In genomic region chr4:106899471-106899870, GRCm38 (mm10) we compare ENCODE assay signal across 25 mouse cellular contexts. TPM values are rescaled to one million over a fixed set of nuclear protein-coding genes. Genes with fewer than 3 reads are reported as not detected.
A peak's percentile ranks its signal among the peaks of the same experiment; 100 is the strongest.
DNase-seq lines count a peak whose midpoint lies in the region; ATAC-seq lines count a peak whose summit lies in the region.
"Had no signal": no experiment of that assay in that cellular context is flagged by ENCODE, and none has a peak within 500 bp of the region (broad histone marks: within the 10 kb centered on the region; RNA-seq: fewer than 3 reads in every experiment).

No protein-coding gene starts in this region.

- no peak for ATAC-seq in midbrain, embryonic 13.5 days
- no peak for ATAC-seq in limb, embryonic 12.5 days (ENCODE audit: insufficient number of reproducible peaks, insufficient read depth, low FRiP score, low TSS enrichment, low read depth)
- ATAC-seq: activated CD4-positive, CD25-positive, alpha-beta regulatory T cell, adult 4 months; CD4-positive, CD25-positive, alpha-beta regulatory T cell, adult 4 months; Patski had no signal

- peak overlapping the region; percentile 13; the same call in 1 of the 2 replicates for H3K27ac ChIP-seq in midbrain, embryonic 10.5 days (replicated peaks)
- no peak overlapping the region for H3K27ac ChIP-seq in midbrain, embryonic 13.5 days
- 0 out of 2 replicates have a peak overlapping the region, but pooled peaks have one; percentile 7 for H3K27ac ChIP-seq in embryonic facial prominence, embryonic 10.5 days (replicated peaks)
- 0 out of 2 replicates have a peak overlapping the region, but pooled peaks have one; percentile 7 for H3K27ac ChIP-seq in limb, embryonic 12.5 days
- H3K27ac ChIP-seq: embryonic facial prominence, embryonic 12.5 days; forebrain, embryonic 13.5 days; forebrain, embryonic 15.5 days had no signal

- WGBS in midbrain, embryonic 10.5 days = 90% methylated on average over 3 of the region's 3 CpGs
- 86% methylated on average over 3 of the region's 3 CpGs for WGBS in midbrain, embryonic 13.5 days
- WGBS in embryonic facial prominence, embryonic 10.5 days = 78% methylated on average over 3 of the region's 3 CpGs
- 72% methylated on average over 3 of the region's 3 CpGs for WGBS in limb, embryonic 12.5 days

- H3K36me3 ChIP-seq in midbrain, embryonic 10.5 days = no peaks in the 10 kb centered on the region
- no peaks in the 10 kb centered on the region for H3K36me3 ChIP-seq in midbrain, embryonic 13.5 days
- H3K36me3 ChIP-seq in embryonic facial prominence, embryonic 10.5 days (replicated peaks) = no peaks in the 10 kb centered on the region
- H3K36me3 ChIP-seq in limb, embryonic 12.5 days = no peaks in the 10 kb centered on the region
- H3K36me3 ChIP-seq: embryonic facial prominence, embryonic 12.5 days; forebrain, embryonic 15.5 days; G1E had no signal

- no peak overlapping the region for H3K4me2 ChIP-seq in midbrain, embryonic 13.5 days (replicated peaks)
- H3K4me2 ChIP-seq in limb, embryonic 12.5 days = no peak overlapping the region
- H3K4me2 ChIP-seq: embryonic facial prominence, embryonic 12.5 days; forebrain, embryonic 13.5 days; forebrain, embryonic 15.5 days had no signal

- peaks cover 35% of the 10 kb centered on the region for H3K27me3 ChIP-seq in midbrain, embryonic 10.5 days (ENCODE audit: low read depth, poor library complexity, severe bottlenecking)
- no peaks in the 10 kb centered on the region for H3K27me3 ChIP-seq in midbrain, embryonic 13.5 days
- H3K27me3 ChIP-seq in embryonic facial prominence, embryonic 10.5 days (replicated peaks; ENCODE audit: low read depth, poor library complexity, severe bottlenecking) = peaks cover 19% of the 10 kb centered on the region; the same call in 1 of the 2 replicates
- H3K27me3 ChIP-seq in limb, embryonic 12.5 days = no peaks in the 10 kb centered on the region
- H3K27me3 ChIP-seq: embryonic facial prominence, embryonic 12.5 days; forebrain, embryonic 13.5 days; forebrain, embryonic 15.5 days; Patski had no signal

- H3K9me3 ChIP-seq in midbrain, embryonic 10.5 days (replicated peaks) = no peaks in the 10 kb centered on the region
- H3K9me3 ChIP-seq in midbrain, embryonic 13.5 days = no peaks in the 10 kb centered on the region
- H3K9me3 ChIP-seq in embryonic facial prominence, embryonic 10.5 days = no peaks in the 10 kb centered on the region
- H3K9me3 ChIP-seq in limb, embryonic 12.5 days = no peaks in the 10 kb centered on the region
- H3K9me3 ChIP-seq: embryonic facial prominence, embryonic 12.5 days; forebrain, embryonic 13.5 days; forebrain, embryonic 15.5 days; G1E had no signal

- no peak overlapping the region for H3K9ac ChIP-seq in midbrain, embryonic 13.5 days (replicated peaks)
- no peak overlapping the region for H3K9ac ChIP-seq in limb, embryonic 12.5 days (replicated peaks)
- H3K9ac ChIP-seq: embryonic facial prominence, embryonic 12.5 days; forebrain, embryonic 13.5 days; forebrain, embryonic 15.5 days; forebrain, postnatal 0 days had no signal

- peak; percentile 12 to 53 for DNase-seq in adrenal gland, adult (ENCODE audit: inconsistent age in 2 of 2, low spot score in 1 of 2)
- no peak for DNase-seq in adrenal gland, postnatal 14 days
- no peak for DNase-seq in midbrain, embryonic 10.5 days (ENCODE audit: low spot score)
- no peak for DNase-seq in embryonic facial prominence, embryonic 10.5 days (ENCODE audit: low spot score)
- no peak for DNase-seq in kidney, postnatal 36 days
- DNase-seq: adrenal gland, adult 2 months; adrenal gland, postnatal 10 days; adrenal gland, postnatal 36 days; B cell, adult 2 months; cerebellum, adult 11-12 months; cerebellum, adult 2 months; cerebellum, adult 9-10 months; cerebellum, postnatal 10 days; cerebellum, postnatal 25 days; embryo, embryonic 11 days had no signal

- no peak overlapping the region for H3K4me3 ChIP-seq in midbrain, embryonic 10.5 days
- H3K4me3 ChIP-seq in midbrain, embryonic 13.5 days (replicated peaks) = no peak overlapping the region
- H3K4me3 ChIP-seq in embryonic facial prominence, embryonic 10.5 days = no peak overlapping the region
- no peak overlapping the region for H3K4me3 ChIP-seq in limb, embryonic 12.5 days (replicated peaks)
- H3K4me3 ChIP-seq: embryonic facial prominence, embryonic 12.5 days; forebrain, embryonic 13.5 days; forebrain, embryonic 15.5 days had no signal

- peaks cover 36% of the 10 kb centered on the region for H3K4me1 ChIP-seq in midbrain, embryonic 10.5 days
- H3K4me1 ChIP-seq in midbrain, embryonic 13.5 days (replicated peaks) = peaks cover 12% of the 10 kb centered on the region; the same call in 1 of the 2 replicates
- peaks cover 34% of the 10 kb centered on the region for H3K4me1 ChIP-seq in embryonic facial prominence, embryonic 10.5 days
- H3K4me1 ChIP-seq in limb, embryonic 12.5 days (replicated peaks) = peaks cover 12% of the 10 kb centered on the region
- H3K4me1 ChIP-seq: embryonic facial prominence, embryonic 12.5 days had no signal

RNA-seq across cellular contexts. Expression of gene Ssbp3, which starts 11.0 kb away (rescaled TPM):
- 60.6 and 66.3 TPM in 2 replicates for total RNA-seq in adrenal gland, postnatal 14 days (2021)
- polyA plus RNA-seq in midbrain, embryonic 10.5 days (2016; fragmentation: Nextera tagmentation; extraction: Ambion mirVana) = 119 and 136 TPM in 2 replicates
- polyA plus RNA-seq in midbrain, embryonic 13.5 days (2015; fragmentation: Nextera tagmentation; extraction: Ambion mirVana) = 192 and 229 TPM in 2 replicates
- 147 TPM in 2 replicates for polyA plus RNA-seq in embryonic facial prominence, embryonic 10.5 days (2016; fragmentation: Nextera tagmentation; extraction: Ambion mirVana)
- 278 and 295 TPM in 2 replicates for polyA plus RNA-seq in limb, embryonic 12.5 days (2016; fragmentation: Nextera tagmentation; extraction: Ambion mirVana)

Comparison
In these comparisons a context has a peak if more than half of its experiments do, and no peak if none do; other contexts are left out.
1. DNase-seq: peak in adrenal gland, adult (2 of 2); none in adrenal gland, postnatal 14 days (single experiment), midbrain, embryonic 10.5 days (single experiment), embryonic facial prominence, embryonic 10.5 days (single experiment) and kidney, postnatal 36 days (0 of 2).